Mouse (Mus musculus): ENCODE data around the gene Plekha3.

Plekha3 gene

GRCm38 (mm10) chr2:76676401-76677226, 1.5 kb downstream of the Plekha3 start:
- DNase-seq (ENCODE audit: low spot score): no peak

GRCm38 (mm10) chr2:76682301-76682700, 7.2 kb downstream of the Plekha3 start:
- DNase-seq (ENCODE audit: low spot score): no peak

- DNase-seq (ENCODE audit: low spot score): no peak
These were observed 11.9 kb downstream of the Plekha3 start for GRCm38 (mm10) chr2:76686986-76687385.

GRCm38 (mm10) chr2:76687608-76688007, 12.5 kb downstream of the Plekha3 start:
- no peak for DNase-seq (ENCODE audit: low spot score)

- no peak for DNase-seq (ENCODE audit: low spot score)
These were observed 13.1 kb downstream of the Plekha3 start for GRCm38 (mm10) chr2:76688162-76688561.

GRCm38 (mm10) chr2:76690436-76691204, 15.5 kb downstream of the Plekha3 start:
- DNase-seq (ENCODE audit: low spot score): no peak

- no peak for DNase-seq (ENCODE audit: low spot score)
These were observed 18.7 kb downstream of the Plekha3 start for GRCm38 (mm10) chr2:76693765-76694164.

GRCm38 (mm10) chr2:76695290-76695689, 20.2 kb downstream of the Plekha3 start:
- no peak for DNase-seq (ENCODE audit: low spot score)

GRCm38 (mm10) chr2:76702188-76702587, 27.1 kb downstream of the Plekha3 start:
- no peak for DNase-seq (ENCODE audit: low spot score)

- no peak for DNase-seq (ENCODE audit: low spot score)
These were observed 27.7 kb downstream of the Plekha3 start for GRCm38 (mm10) chr2:76702751-76703150.

- no peak for DNase-seq (ENCODE audit: low spot score)
These were observed 30.6 kb downstream of the Plekha3 start for GRCm38 (mm10) chr2:76705655-76706054.

GRCm38 (mm10) chr2:76708512-76708911, 33.4 kb downstream of the Plekha3 start:
- DNase-seq (ENCODE audit: low spot score): no peak

- DNase-seq (ENCODE audit: low spot score): no peak
These were observed 39.9 kb downstream of the Plekha3 start for GRCm38 (mm10) chr2:76714984-76715383.

GRCm38 (mm10) chr2:76719650-76720049, 44.6 kb downstream of the Plekha3 start:
- DNase-seq (ENCODE audit: low spot score): no peak

Measured in yolk sac, embryonic 10.5 days (tissue).